ENCODE assay signal across 22 mouse cellular contexts in genomic region chr11:86906257-86906656, GRCm38 (mm10).
DNase-seq lines count a peak whose midpoint lies in the region; ATAC-seq and TF ChIP-seq lines count a peak whose summit lies in the region.
"Had no signal": no experiment of that assay in that cellular context is flagged by ENCODE, and none has a peak within 500 bp of the region (broad histone marks: within the 10 kb centered on the region; RNA-seq: fewer than 3 reads in every experiment).

No protein-coding gene starts in this region.

- peaks cover 0 to 2% of the 10 kb centered on the region in 2 experiments; a peak in 2 of 4 replicates for H3K4me1 ChIP-seq in liver, embryonic 14.5 days (replicated peaks; ENCODE audit: control insufficient read depth in 2 of 2, insufficient read depth in 2 of 2, low read length in 1 of 2)
- H3K4me1 ChIP-seq in liver, embryonic 12.5 days: peaks cover 5% of the 10 kb centered on the region; the same call in 1 of the 2 replicates
- peaks cover 5 to 46% of the 10 kb centered on the region in 2 experiments for H3K4me1 ChIP-seq in CH12.LX (ENCODE audit: control insufficient read depth in 1 of 2, insufficient read depth in 2 of 2)
- H3K4me1 ChIP-seq: embryonic facial prominence, embryonic 12.5 days; limb, embryonic 12.5 days; liver, embryonic 15.5 days; neural tube, embryonic 15.5 days had no signal

- no peaks in the 10 kb centered on the region for H3K79me2 ChIP-seq in CH12.LX (replicated peaks; ENCODE audit: control insufficient read depth, extremely low read depth, insufficient read depth, poor library complexity, severe bottlenecking)

- H3K4me2 ChIP-seq in liver, embryonic 14.5 days (ENCODE audit: low read depth): no peak overlapping the region
- H3K4me2 ChIP-seq in liver, embryonic 12.5 days: no peak overlapping the region
- H3K4me2 ChIP-seq in CH12.LX (ENCODE audit: insufficient read depth, low read depth, poor library complexity, severe bottlenecking): no peak overlapping the region
- H3K4me2 ChIP-seq: embryonic facial prominence, embryonic 12.5 days; limb, embryonic 12.5 days; liver, embryonic 15.5 days; neural tube, embryonic 15.5 days had no signal

- H3K9me3 ChIP-seq in liver, embryonic 14.5 days (ENCODE audit: control insufficient read depth, low read length): no peaks in the 10 kb centered on the region
- H3K9me3 ChIP-seq in liver, embryonic 12.5 days (replicated peaks): no peaks in the 10 kb centered on the region
- H3K9me3 ChIP-seq in CH12.LX (replicated peaks; ENCODE audit: low read length): no peaks in the 10 kb centered on the region
- H3K9me3 ChIP-seq: embryonic facial prominence, embryonic 12.5 days; heart, embryonic 10.5 days; hindbrain, embryonic 10.5 days; limb, embryonic 12.5 days; liver, embryonic 15.5 days; neural tube, embryonic 15.5 days had no signal

- no peak for ATAC-seq in liver, embryonic 14.5 days (ENCODE audit: insufficient read depth)
- no peak for ATAC-seq in liver, embryonic 12.5 days
- ATAC-seq: forebrain, embryonic 14.5 days; hindbrain, postnatal 0 days; midbrain, embryonic 16.5 days had no signal

- intact Hi-C loops in gastrocnemius, adult 2 months (cut with DNase I): no loop called here

- no peak overlapping the region for H3K4me3 ChIP-seq in gastrocnemius, adult 2 months
- H3K4me3 ChIP-seq in liver, embryonic 14.5 days (ENCODE audit: insufficient read depth in 1 of 2, low read depth in 2 of 2, low read length in 2 of 2): no peak overlapping the region
- no peak overlapping the region for H3K4me3 ChIP-seq in liver, embryonic 12.5 days
- H3K4me3 ChIP-seq in CH12.LX (replicated peaks in 1 of 3; ENCODE audit: low read depth in 2 of 3, low read length in 2 of 3, poor library complexity in 1 of 3): no peak overlapping the region
- H3K4me3 ChIP-seq: embryonic facial prominence, embryonic 12.5 days; erythroblast, embryonic 14.5 days; heart, embryonic 10.5 days; hindbrain, embryonic 10.5 days; limb, embryonic 12.5 days; liver, embryonic 15.5 days; neural tube, embryonic 15.5 days had no signal

- in situ Hi-C loops in CH12.LX (cut with MboI; ENCODE audit: low pct_ligation_motif_present, low pct_unique_long_range_greater_than_20kb, low sequenced_read_pairs): loop anchor here (10.0 kb wide), 1 partner anchor 99 kb away; no protein-coding TSS in a partner anchor

- no peaks in the 10 kb centered on the region for H3K27me3 ChIP-seq in liver, embryonic 14.5 days (ENCODE audit: control insufficient read depth, insufficient read depth, low read length)
- no peaks in the 10 kb centered on the region for H3K27me3 ChIP-seq in liver, embryonic 12.5 days (replicated peaks)
- peaks cover 4% of the 10 kb centered on the region for H3K27me3 ChIP-seq in CH12.LX (replicated peaks)
- H3K27me3 ChIP-seq: embryonic facial prominence, embryonic 12.5 days; limb, embryonic 12.5 days; liver, embryonic 15.5 days; neural tube, embryonic 15.5 days had no signal

- 74% methylated on average over 6 of the region's 6 CpGs for WGBS in liver, embryonic 14.5 days (ENCODE audit: insufficient replicate concordance)
- 85% methylated on average over 6 of the region's 6 CpGs for WGBS in liver, embryonic 12.5 days (ENCODE audit: insufficient replicate concordance)

- no peak for TF ChIP-seq EP300 in liver, embryonic 14.5 days (IDR thresholded peaks at IDR 0.05; ENCODE audit: low read depth)
- TF ChIP-seq EP300 in CH12.LX (IDR thresholded peaks at IDR 0.05; ENCODE audit: low read length): no peak

- TF ChIP-seq POLR2A in CH12.LX (IDR thresholded peaks at IDR 0.05; ENCODE audit: low read depth, low read length): no peak

- H3K36me3 ChIP-seq in liver, embryonic 14.5 days (replicated peaks; ENCODE audit: control insufficient read depth, insufficient read depth, low read depth): no peaks in the 10 kb centered on the region
- H3K36me3 ChIP-seq in liver, embryonic 12.5 days: no peaks in the 10 kb centered on the region
- H3K36me3 ChIP-seq in CH12.LX (replicated peaks in 1 of 2; ENCODE audit: control insufficient read depth in 1 of 2, insufficient read depth in 1 of 2, low read length in 1 of 2): no peaks in the 10 kb centered on the region
- H3K36me3 ChIP-seq: embryonic facial prominence, embryonic 12.5 days; heart, embryonic 10.5 days; hindbrain, embryonic 10.5 days; limb, embryonic 12.5 days; liver, embryonic 15.5 days; neural tube, embryonic 15.5 days had no signal

- TF ChIP-seq CTCF in gastrocnemius, adult 2 months (IDR thresholded peaks at IDR 0.05): peak; percentile 52
- TF ChIP-seq CTCF in liver, embryonic 14.5 days (IDR thresholded peaks at IDR 0.05; ENCODE audit: low read depth): peak; percentile 14; the same call in 1 of the 2 replicates
- peak in 1 of 2 experiments; percentile 45; a peak in 2 of 4 replicates for TF ChIP-seq CTCF in CH12.LX (conservative IDR thresholded peaks at IDR 0.05 in 1 of 2, IDR thresholded peaks at IDR 0.05 in 1 of 2; ENCODE audit: low read depth in 2 of 2, low read length in 2 of 2)

- dilution Hi-C loops in CH12.LX (cut with MboI; ENCODE audit: extremely low pct_ligation_motif_present, extremely low pct_unique_long_range_greater_than_20kb, low sequenced_read_pairs): no loop called here

- peak; percentile 51 for TF ChIP-seq RAD21 in CH12.LX (IDR thresholded peaks at IDR 0.05; ENCODE audit: low read depth, low read length)

- no peak for DNase-seq in gastrocnemius, adult 2 months
- no peak for DNase-seq in gastrocnemius, postnatal 4 days (ENCODE audit: low spot score in 2 of 2)
- DNase-seq in liver, embryonic 14.5 days (ENCODE audit: low read depth in 3 of 3, low spot score in 3 of 3): no peak
- no peak for DNase-seq in CH12.LX (ENCODE audit: extremely low read depth)
- peak; percentile 41 for DNase-seq in ZHBTc4 (ENCODE audit: low read depth, low spot score)
- no peak for DNase-seq in ovary, adult 18-20 months (ENCODE audit: low spot score)
- DNase-seq in adrenal gland, postnatal 10 days: no peak
- DNase-seq: cerebellum, adult 9-10 months; gastrocnemius, postnatal 25 days; right cerebral cortex, postnatal 25 days; thymus, postnatal 14 days had no signal

- H3K27ac ChIP-seq in gastrocnemius, adult 2 months: no peak overlapping the region
- H3K27ac ChIP-seq in liver, embryonic 14.5 days: no peak overlapping the region
- H3K27ac ChIP-seq in liver, embryonic 12.5 days: no peak overlapping the region
- no peak overlapping the region for H3K27ac ChIP-seq in CH12.LX (ENCODE audit: insufficient read depth, low read depth)
- H3K27ac ChIP-seq: embryonic facial prominence, embryonic 12.5 days; hindbrain, embryonic 10.5 days; hindbrain, postnatal 0 days; limb, embryonic 12.5 days; liver, embryonic 15.5 days; neural tube, embryonic 15.5 days had no signal

- no peak overlapping the region for H3K9ac ChIP-seq in liver, embryonic 14.5 days (replicated peaks)
- H3K9ac ChIP-seq in liver, embryonic 12.5 days: no peak overlapping the region
- no peak overlapping the region for H3K9ac ChIP-seq in CH12.LX (ENCODE audit: insufficient read depth, low read depth)
- H3K9ac ChIP-seq: embryonic facial prominence, embryonic 12.5 days; limb, embryonic 12.5 days; liver, embryonic 15.5 days; neural tube, embryonic 15.5 days had no signal

TF ChIP-seq in CH12.LX, 34 proteins besides CTCF, POLR2A, EP300 and RAD21:
- peak; percentile 33; the same call in 1 of the 2 replicates for TF ChIP-seq SMC3 (IDR thresholded peaks at IDR 0.05; ENCODE audit: low read depth, low read length)
- no peak for TF ChIP-seq GABPA (IDR thresholded peaks at IDR 0.05; ENCODE audit: insufficient replicate concordance, low read depth, low read length)
